Mouse (Mus musculus) limb, embryonic 12.5 days (tissue): Measurements from ENCODE around the gene Arrb2. TPM values are rescaled to one million over a fixed set of nuclear protein-coding genes. Genes with fewer than 3 reads are reported as not detected.

Experiments used
- ATAC-seq: fragments of 200-750 bp; cut with Nextera tagmentation; 2 replicates; pipeline ENCODE4 v1.8.0; 2017; ENCODE audit warnings: low read depth, moderate TSS enrichment; ENCODE audit not compliant: insufficient number of reproducible peaks, insufficient read depth, low FRiP score, low TSS enrichment
- H3K27ac ChIP-seq: fragments of 300-500 bp; sonication (generic); 2 replicates; pipeline ENCODE4 v1.5.1; 2016; ENCODE audit warnings: mild to moderate bottlenecking, moderate library complexity
- H3K27me3 ChIP-seq: fragments of 300-500 bp; sonication (generic); 2 replicates; pipeline ENCODE4 v1.6.1; 2016; ENCODE audit warnings: mild to moderate bottlenecking, moderate library complexity
- H3K36me3 ChIP-seq: fragments of 300-500 bp; sonication (generic); 2 replicates; pipeline ENCODE4 v1.6.1; 2016; ENCODE audit warnings: mild to moderate bottlenecking, moderate library complexity
- H3K4me1 ChIP-seq: fragments of 300-500 bp; sonication (generic); replicated peaks from 2 replicates; pipeline ENCODE4 v1.6.1; 2016
- H3K4me2 ChIP-seq: fragments of 300-500 bp; sonication (generic); 2 replicates; pipeline ENCODE4 v1.6.1; 2016; ENCODE audit warnings: mild to moderate bottlenecking, moderate library complexity
- H3K4me3 ChIP-seq: fragments of 300-500 bp; sonication (generic); replicated peaks from 2 replicates; pipeline ENCODE4 v1.5.1; 2016; ENCODE audit warnings: mild to moderate bottlenecking
- H3K9ac ChIP-seq: fragments of 300-500 bp; sonication (generic); replicated peaks from 2 replicates; pipeline ENCODE4 v1.6.1; 2016; ENCODE audit warnings: mild to moderate bottlenecking, moderate library complexity
- H3K9me3 ChIP-seq: fragments of 300-500 bp; sonication (generic); 2 replicates; pipeline ENCODE4 v1.6.1; 2016; ENCODE audit warnings: mild to moderate bottlenecking, moderate library complexity
- WGBS: fragments of 180-500 bp; shearing (Covaris S2); methylation state at CpG from one replicate; pipeline ENCODE4 v1.1.7; 2016; 5-methylcytosine and 5-hydroxymethylcytosine counted together
- polyA plus RNA-seq: library from polyadenylated mRNA; unstranded; fragments of >200 nt; fragmentation: Nextera tagmentation; extraction: Ambion mirVana; gene quantifications from 2 replicates; pipeline ENCODE4 v1.2.1, GENCODE M21; 2016

Gene Arrb2
- polyA plus RNA-seq, result 18.8 and 19.5 TPM in 2 replicates

DNA sequence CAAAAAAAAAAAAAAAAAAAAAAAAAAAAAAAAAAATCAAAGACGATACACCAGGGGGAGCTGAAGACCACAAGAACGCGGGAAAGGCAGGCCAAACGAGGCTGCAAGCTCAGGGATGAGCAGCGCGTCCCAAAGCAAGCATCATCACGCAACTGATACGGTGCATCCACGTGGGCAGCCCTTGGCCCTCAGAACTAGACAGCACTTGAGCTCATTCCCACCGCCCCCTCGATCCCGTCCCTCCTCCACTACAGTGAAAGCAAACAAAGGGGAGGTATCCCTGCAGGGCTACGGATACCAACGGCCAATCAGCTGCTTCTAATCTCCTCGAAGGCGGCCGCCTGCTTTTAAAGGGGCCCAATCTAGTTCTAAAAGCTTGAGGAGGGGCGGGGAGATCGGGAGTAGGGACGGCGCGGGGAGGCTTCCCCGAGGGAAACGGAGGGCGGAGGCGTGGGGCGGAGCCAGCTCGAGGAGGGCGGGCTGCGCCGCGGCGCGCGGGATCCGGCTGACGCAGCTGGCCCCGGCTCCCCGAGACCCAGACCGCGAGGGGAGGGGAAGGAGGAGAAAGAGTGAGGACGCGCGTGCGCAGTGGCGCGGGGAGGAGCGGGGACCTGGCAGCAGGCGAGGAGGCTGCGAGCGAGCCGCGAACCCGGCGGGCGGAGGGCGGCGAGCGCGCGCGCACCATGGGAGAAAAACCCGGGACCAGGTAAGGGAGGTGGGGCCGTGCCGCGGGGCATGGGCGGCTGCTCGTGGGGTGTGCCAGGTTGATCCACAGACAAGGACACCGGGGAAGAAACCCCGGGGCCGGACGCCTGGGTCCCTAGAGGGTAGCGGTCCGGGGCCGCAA, at the start of gene Arrb2:
TSS of gene Arrb2 (plus strand) at position 588 of the 847 bp plus-strand sequence.
- under 1% methylated on average over 74 of the region's 75 CpGs for WGBS
- H3K9me3 ChIP-seq, result no peaks in the 10 kb centered on the region

DNA sequence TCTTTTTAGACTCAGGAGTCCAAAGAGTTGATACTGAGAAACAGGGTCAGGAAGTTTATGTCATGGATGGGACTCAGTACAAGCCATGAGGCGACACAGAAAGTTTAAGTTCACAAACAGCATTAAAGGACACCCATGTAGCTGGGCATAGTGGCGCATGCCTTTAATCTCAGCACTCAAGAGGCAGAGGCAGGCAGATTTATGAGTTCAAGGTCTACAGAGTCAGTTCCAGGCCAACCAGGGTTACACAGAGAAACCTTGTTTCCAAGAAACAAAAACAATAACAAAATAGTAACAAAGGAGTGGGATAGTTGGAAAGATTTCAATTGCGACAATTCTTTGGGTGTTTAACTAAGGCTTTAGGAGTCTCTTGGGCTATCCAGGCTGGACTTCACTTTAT, 48.3 kb upstream of the Arrb2 start:
- no peaks in the 10 kb centered on the region for H3K9me3 ChIP-seq
- H3K4me3 ChIP-seq, result no peak overlapping the region
- H3K36me3 ChIP-seq, result peaks cover 21% of the 10 kb centered on the region
- H3K27me3 ChIP-seq, result no peaks in the 10 kb centered on the region
- no peak overlapping the region for H3K27ac ChIP-seq
- no peaks in the 10 kb centered on the region for H3K4me1 ChIP-seq
- WGBS, result 78% methylated on average over 3 of the region's 3 CpGs
- no peak for ATAC-seq
- no peak overlapping the region for H3K4me2 ChIP-seq
- H3K9ac ChIP-seq, result no peak overlapping the region

More for the DNA sequence above, at the start of gene Arrb2:
- H3K4me2 ChIP-seq, result peak within 1 kb of the TSS; percentile 73
- peak within 1 kb of the TSS; percentile 78 for H3K4me3 ChIP-seq
- H3K9ac ChIP-seq, result peak within 1 kb of the TSS; percentile 83
- H3K27ac ChIP-seq, result peak within 1 kb of the TSS; percentile 87
- H3K36me3 ChIP-seq, result peaks cover 18% of the 10 kb centered on the region
- H3K27me3 ChIP-seq, result no peaks in the 10 kb centered on the region
- peaks cover 15% of the 10 kb centered on the region for H3K4me1 ChIP-seq
- peak; percentile 93 for ATAC-seq

DNA sequence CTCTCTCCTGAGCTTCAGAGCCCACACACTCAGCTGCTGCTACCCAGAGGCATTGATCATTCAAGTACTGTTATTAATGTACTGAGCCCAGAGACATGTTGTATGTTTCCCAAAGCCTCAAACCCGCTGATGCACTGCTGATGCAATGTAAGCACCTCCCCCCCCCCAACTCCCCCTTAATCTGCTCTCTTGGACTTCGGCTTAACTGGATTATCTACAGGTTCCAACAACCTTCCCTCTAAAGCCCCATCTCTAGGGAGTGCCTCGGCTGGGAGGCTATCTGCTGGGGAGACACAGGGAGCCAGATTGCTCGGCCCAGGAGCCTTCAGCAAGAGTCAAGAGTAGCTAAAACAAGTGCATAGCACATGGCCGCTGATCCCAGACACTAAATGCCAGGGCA, 45.0 kb upstream of the Arrb2 start:
- 90% methylated on average over 5 of the region's 5 CpGs for WGBS
- Histone ChIP-seq H3K27me3 (no peaks in the 10 kb centered on the region), H3K4me1 (no peaks in the 10 kb centered on the region), H3K9ac (no peak overlapping the region), H3K27ac (no peak overlapping the region), H3K4me2 (no peak overlapping the region), H3K4me3 (no peak overlapping the region), H3K36me3 (peaks cover 39% of the 10 kb centered on the region), H3K9me3 (no peaks in the 10 kb centered on the region)
- no peak for ATAC-seq

DNA sequence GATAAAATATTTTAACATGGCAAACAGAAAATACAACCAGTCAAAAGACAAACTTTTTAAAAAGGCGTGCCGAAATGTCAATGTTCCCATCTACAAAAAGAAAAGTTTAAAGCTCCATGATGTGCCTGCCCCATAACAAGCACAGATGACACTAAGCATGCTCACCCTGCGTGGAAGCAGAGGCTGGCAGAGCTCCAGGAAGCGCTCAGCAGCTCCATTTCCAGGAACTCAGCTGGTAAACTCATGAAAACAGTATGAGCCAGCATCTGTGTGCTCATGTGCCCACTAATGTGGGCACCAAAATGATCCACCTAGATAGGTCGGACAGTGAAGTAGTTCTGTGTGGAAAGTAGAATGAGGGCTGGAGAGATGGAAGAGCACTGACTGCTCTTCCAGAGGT, 43.0 kb upstream of the Arrb2 start:
- 92% methylated on average over 5 of the region's 5 CpGs for WGBS
- H3K27me3 ChIP-seq, result no peaks in the 10 kb centered on the region
- H3K27ac ChIP-seq, result no peak overlapping the region
- H3K4me3 ChIP-seq, result no peak overlapping the region
- H3K4me1 ChIP-seq, result no peaks in the 10 kb centered on the region
- H3K4me2 ChIP-seq, result no peak overlapping the region
- peaks cover 59% of the 10 kb centered on the region for H3K36me3 ChIP-seq
- H3K9ac ChIP-seq, result no peak overlapping the region
- no peaks in the 10 kb centered on the region for H3K9me3 ChIP-seq
- ATAC-seq, result no peak

DNA sequence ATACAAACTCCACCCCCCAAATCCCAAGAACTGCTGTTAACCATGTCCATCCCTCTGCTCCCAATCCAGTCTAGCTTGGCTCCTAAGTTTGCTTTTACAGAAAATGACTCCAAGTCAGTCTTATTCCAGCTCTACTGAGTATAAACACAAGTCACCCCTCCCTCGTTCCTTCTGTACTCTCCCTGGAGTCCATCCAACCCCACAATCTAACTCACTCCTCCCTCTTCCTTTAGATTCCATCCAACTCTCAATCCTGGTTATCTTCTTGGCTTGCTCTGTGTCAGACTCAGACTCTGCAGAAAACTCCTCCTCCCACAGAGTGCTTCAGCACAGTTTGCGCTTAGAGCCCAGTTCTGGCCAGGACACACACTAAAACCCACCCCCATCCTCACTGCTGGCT, 28.8 kb upstream of the Arrb2 start:
- H3K4me2 ChIP-seq, result no peak overlapping the region
- no peak overlapping the region for H3K9ac ChIP-seq
- peaks cover 75% of the 10 kb centered on the region for H3K36me3 ChIP-seq
- WGBS, result 88% methylated on average over 2 of the region's 2 CpGs
- peaks cover 8% of the 10 kb centered on the region for H3K4me1 ChIP-seq
- no peak overlapping the region for H3K4me3 ChIP-seq
- no peak overlapping the region for H3K27ac ChIP-seq
- no peaks in the 10 kb centered on the region for H3K9me3 ChIP-seq
- no peak for ATAC-seq
- no peaks in the 10 kb centered on the region for H3K27me3 ChIP-seq

DNA sequence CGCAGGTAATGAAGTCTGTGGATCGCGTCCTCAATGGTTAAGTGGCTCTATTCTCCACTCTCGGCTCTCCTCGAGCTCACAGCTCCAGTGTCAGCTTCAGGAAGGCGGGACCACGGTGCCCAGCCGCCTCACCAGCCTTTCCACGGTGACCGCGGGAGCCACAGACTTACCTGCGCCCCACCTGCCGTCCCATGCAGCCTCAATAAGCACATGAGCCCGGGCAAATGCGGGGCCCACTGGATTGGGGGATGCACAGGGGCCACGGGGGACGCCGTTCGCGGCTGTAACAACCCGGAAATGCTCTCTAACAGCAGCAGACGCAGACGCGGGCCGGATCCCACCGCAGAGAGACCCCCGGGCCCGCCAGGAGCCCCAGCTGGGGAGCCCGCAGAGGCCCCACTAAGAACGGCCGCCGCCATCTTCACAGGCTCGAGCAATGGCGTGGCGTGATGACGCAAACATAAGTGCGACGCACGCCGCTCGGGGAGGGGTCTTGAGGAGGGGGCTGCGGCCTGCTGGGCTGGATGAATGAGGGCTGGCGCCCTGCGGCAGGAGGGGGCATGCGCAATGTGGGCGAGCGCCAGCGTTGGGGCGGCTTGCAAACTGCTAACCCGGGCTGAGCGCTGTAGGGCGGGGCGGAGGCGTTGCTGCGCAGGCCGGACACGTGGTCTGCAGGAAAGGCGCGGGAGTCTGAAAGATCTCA, 22.7 kb upstream of the Arrb2 start, which contains the start of gene Pelp1:
TSS of gene Pelp1 (minus strand) at position 438 of the 703 bp plus-strand sequence.
- H3K27ac ChIP-seq, result peak within 1 kb of the TSS; percentile 84
- peaks cover 18% of the 10 kb centered on the region for H3K4me1 ChIP-seq
- WGBS, result under 1% methylated on average over 58 of the region's 59 CpGs
- H3K36me3 ChIP-seq, result peaks cover 16% of the 10 kb centered on the region
- H3K27me3 ChIP-seq, result no peaks in the 10 kb centered on the region
- peak; percentile 97 for ATAC-seq
- H3K4me2 ChIP-seq, result peak within 1 kb of the TSS; percentile 90
- no peaks in the 10 kb centered on the region for H3K9me3 ChIP-seq
- H3K9ac ChIP-seq, result peak within 1 kb of the TSS; percentile 96
- H3K4me3 ChIP-seq, result peak within 1 kb of the TSS; percentile 97

DNA sequence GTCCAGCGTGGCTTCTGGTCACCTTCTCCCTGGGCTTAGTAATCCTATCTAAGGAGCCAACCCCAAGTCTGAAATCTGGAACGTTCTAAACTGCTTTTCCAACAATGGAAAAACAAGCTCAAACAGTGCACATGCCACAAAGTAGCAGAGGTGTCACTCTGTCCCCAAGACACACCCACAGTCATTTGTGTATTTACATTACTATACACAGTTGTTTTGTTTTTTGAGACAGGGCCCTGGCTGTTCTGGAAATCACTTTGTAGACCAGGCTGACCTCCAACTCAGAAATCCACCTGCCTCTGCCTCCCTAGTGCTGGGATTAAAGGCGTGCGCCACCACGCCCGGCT, 22.2 kb upstream of the Arrb2 start:
- Histone ChIP-seq H3K27ac (peak overlapping the region; percentile 84; the same call in 1 of the 2 replicates), H3K27me3 (no peaks in the 10 kb centered on the region), H3K9me3 (no peaks in the 10 kb centered on the region), H3K9ac (no peak overlapping the region; the same call in 1 of the 2 replicates), H3K36me3 (peaks cover 11% of the 10 kb centered on the region), H3K4me3 (peak overlapping the region; percentile 97), H3K4me2 (peak overlapping the region; percentile 90), H3K4me1 (peaks cover 18% of the 10 kb centered on the region)
- 64% methylated on average over 6 of the region's 6 CpGs for WGBS
- no peak; the same call in 1 of the 2 replicates for ATAC-seq

DNA sequence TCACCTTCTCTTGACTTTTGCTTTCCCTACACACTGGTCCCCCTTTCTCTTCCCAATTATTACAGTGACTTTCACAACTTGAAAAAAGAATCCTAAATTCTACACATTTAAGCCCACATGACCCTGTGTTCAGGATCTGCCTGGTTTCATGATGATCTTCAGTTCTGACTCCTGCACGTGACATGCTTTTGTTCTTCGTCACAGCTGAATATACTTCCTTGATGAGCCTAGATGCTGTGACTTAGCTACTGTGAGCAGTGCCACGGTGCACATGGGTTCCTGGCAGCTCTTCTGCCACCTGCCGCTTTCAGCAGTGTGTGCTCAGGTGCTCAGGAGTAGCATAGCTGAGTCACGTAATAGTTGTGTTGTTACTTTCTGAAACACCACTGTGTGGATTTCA, 19.8 kb upstream of the Arrb2 start:
- peaks cover 18% of the 10 kb centered on the region for H3K4me1 ChIP-seq
- H3K36me3 ChIP-seq, result no peaks in the 10 kb centered on the region; the same call in 1 of the 2 replicates
- H3K4me3 ChIP-seq, result no peak overlapping the region
- H3K27ac ChIP-seq, result no peak overlapping the region
- no peak overlapping the region for H3K9ac ChIP-seq
- no peaks in the 10 kb centered on the region for H3K9me3 ChIP-seq
- WGBS, result 77% methylated on average over 5 of the region's 5 CpGs
- H3K27me3 ChIP-seq, result no peaks in the 10 kb centered on the region
- H3K4me2 ChIP-seq, result no peak overlapping the region
- ATAC-seq, result no peak

DNA sequence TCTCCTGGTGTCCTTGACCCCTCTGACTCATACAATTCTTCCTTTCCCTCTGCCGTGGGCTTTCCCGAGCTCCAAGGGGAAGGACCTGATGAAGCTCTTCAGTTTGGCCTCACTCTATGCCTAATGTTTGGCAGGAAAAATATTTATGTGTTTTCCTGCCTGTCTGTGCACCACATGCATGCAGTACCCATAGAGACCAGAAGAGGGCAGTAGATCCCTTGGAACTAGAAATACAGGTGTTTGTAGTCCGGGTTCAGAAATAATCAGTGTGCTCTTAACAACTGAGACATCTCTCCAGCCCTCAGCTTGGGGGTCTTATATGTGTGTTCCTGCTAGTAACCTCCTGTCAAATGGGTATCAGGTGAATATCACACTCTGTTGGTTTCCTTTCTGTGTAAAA, 18.5 kb upstream of the Arrb2 start:
- no peak overlapping the region for H3K4me2 ChIP-seq
- no peaks in the 10 kb centered on the region for H3K27me3 ChIP-seq
- H3K9me3 ChIP-seq, result no peaks in the 10 kb centered on the region
- H3K4me3 ChIP-seq, result no peak overlapping the region
- H3K9ac ChIP-seq, result no peak overlapping the region
- no peaks in the 10 kb centered on the region for H3K36me3 ChIP-seq
- ATAC-seq, result no peak
- no peak overlapping the region for H3K27ac ChIP-seq
- H3K4me1 ChIP-seq, result peaks cover 7% of the 10 kb centered on the region
- WGBS, result 21% methylated on average over 3 of the region's 3 CpGs

DNA sequence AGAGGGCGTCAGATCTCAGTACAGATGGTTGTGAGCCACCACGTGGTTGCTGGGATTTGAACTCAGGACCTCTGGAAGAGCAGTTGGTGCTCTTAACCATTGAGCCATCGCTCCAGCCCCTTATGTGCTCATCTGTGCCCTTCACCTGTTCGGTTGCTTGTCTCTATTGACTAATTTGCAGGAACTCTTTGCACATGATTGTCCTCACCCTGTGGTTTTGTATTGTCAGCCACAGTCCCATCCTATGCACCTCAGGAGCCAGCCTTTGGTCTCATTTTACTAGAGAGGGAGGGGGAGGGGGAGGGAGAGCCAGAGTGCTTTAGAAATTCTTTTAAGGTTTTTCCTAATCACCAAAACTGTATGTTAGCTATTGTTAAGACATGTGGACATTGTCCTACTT, 14.2 kb upstream of the Arrb2 start:
- Histone ChIP-seq H3K36me3 (no peaks in the 10 kb centered on the region), H3K4me1 (no peaks in the 10 kb centered on the region), H3K9me3 (no peaks in the 10 kb centered on the region), H3K27ac (no peak overlapping the region), H3K4me2 (no peak overlapping the region), H3K27me3 (no peaks in the 10 kb centered on the region), H3K4me3 (no peak overlapping the region), H3K9ac (no peak overlapping the region)
- WGBS, result 59% methylated on average over 4 of the region's 4 CpGs
- no peak for ATAC-seq

DNA sequence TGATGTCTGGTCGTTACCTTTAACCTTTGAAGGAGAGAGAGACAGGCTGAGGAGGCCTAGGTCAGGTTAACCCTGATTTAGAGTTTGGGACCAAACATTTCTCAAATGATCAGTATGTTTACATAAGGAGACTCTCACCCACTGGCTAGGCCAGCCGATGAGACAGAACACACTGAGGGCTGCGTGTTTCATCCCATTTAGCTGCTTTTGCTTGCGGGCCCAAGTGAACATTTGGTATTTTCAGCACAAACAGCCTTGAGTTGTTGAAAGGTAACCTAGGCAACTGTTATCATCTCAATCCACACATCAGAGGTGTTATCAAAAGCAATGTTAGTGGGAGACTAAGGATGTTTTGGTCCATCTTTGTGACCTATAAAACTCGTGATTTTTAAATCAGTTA, 12.9 kb upstream of the Arrb2 start:
- Histone ChIP-seq H3K4me1 (no peaks in the 10 kb centered on the region), H3K27ac (no peak overlapping the region), H3K9ac (no peak overlapping the region), H3K9me3 (no peaks in the 10 kb centered on the region), H3K36me3 (no peaks in the 10 kb centered on the region), H3K4me3 (no peak overlapping the region), H3K4me2 (no peak overlapping the region), H3K27me3 (no peaks in the 10 kb centered on the region)
- ATAC-seq, result no peak
- WGBS, result 57% methylated on average over 5 of the region's 5 CpGs
